Mouse (Mus musculus): Measurements from ENCODE around the gene Cc2d1a.

Gene Cc2d1a

DNA sequence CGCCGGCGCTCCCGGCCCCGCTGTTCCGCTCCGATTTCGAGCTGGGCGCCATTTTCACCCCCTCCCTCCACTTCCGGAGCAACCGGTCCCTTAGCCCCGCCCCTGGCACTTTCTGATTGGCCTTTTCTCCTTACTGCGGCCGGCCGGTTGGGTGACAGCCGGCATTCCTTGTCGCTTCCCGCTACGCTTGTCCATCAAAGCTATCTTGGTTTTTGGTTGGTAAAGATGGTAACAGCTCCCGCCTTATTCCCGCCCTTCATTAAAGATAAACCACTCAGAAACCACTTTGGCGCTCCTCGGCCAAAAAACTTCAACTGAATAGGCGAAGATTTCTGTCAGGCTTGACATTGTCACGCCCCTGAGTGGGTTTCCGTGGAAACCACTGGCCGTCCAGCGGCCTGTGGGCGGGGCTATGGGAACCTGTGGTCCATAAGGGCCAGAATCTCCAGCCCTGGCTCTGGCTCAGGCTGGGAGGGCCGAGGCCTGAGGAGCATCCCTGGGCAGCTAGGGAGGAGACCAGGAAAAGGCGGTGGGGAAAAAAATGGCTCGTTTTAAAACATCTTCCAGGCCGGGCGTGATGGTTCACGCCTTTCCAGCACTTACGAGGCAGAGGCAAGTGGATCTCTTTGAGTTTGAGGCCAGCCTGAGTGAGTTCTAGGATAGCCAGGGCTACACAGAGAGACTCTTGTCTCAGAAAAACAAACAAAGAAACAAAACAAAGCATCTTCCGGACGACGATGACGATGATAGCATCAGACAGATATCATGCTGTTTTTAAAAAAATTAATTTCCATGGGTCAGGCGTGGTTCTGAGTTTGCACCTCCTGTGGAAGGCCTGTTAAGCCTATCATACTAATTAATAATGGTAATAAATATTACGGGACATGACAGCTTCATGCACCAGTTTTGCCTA lies 42.8 kb downstream of the Cc2d1a start, which contains the start of gene Dcaf15:
TSS of gene Dcaf15 (minus strand) at position 72 of the 913 bp plus-strand sequence.
- DNase-seq (ENCODE audit: low read depth, low spot score) = peak; percentile 99

DNA sequence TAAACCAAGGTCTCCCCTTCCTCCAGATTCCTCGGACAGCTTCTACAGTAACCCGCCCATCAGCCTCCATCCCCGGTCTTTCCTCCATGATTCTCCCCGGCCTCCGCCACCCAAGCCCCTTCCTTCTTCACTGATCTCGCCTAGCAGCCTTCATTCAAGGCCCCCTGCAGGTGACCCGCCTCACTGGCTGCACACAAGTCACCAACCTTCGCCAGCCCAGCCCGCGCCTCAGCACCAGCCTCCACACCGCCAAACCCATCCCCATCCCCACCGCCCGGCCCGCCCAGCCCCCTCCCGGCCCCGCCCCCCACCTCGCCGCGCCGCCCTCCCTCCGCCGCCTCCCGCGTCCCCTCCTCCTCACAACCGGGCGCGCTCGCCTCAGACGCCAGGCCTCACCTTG lies 43.5 kb downstream of the Cc2d1a start:
- DNase-seq (ENCODE audit: low read depth, low spot score) = peak; percentile 86

DNA sequence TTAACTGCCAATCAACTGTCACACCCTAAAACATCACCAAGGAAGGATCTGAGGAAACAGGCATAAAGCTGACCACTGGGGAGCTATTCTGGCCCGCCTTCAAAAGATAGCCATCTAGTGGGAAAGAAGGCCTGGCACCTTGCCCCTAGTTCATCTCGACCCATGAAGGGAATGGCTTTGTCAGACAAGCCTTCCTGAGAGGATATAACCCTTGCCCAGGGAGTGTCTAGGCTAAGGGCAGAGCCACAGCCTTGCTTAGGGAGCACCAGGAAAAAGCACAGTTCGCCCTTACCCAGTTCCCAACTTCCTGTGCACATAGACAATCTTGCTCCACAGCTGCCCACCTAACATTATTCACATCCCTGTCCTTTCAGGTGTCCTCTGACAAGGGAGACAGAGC lies 44.1 kb downstream of the Cc2d1a start:
- DNase-seq (ENCODE audit: low read depth, low spot score) = no peak

DNA sequence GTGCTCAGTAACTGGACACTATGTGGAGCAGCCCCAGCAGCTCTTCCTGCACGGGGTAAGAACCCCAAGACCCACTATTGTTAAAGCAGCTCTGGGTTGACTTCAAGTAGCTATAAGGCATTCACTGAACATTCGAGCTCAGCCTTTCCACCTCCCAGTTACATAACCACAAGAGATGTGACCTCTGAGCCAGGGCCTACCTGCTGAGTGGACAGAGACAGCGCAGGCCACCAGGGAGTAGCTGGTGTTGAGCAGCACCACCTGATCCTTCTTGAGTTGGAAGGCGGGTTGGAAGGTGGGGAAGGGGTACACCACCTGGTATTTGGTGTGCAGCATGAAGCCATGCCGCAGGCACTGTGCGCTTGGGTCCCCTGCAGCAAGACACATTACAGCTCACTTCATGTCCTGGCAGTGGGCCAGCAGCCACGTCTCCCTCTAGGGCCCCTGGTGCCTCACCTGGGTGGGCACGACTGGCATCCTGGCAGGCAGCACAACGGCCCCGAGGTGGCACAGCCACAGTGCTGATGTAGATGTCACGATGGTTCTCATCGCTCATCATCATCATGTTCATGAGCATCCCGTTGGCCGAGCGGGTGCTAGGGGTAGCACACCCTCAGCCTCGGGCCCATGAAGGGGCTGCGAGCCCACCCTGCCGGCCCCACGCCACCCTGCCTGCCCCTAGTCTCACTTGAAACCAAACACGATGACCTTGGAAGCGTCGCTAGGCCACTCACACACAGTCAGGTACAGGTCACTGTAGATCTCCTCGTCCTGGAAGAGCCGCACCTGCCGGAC lies 46.1 kb downstream of the Cc2d1a start:
- no peak for DNase-seq (ENCODE audit: low read depth, low spot score)

DNA sequence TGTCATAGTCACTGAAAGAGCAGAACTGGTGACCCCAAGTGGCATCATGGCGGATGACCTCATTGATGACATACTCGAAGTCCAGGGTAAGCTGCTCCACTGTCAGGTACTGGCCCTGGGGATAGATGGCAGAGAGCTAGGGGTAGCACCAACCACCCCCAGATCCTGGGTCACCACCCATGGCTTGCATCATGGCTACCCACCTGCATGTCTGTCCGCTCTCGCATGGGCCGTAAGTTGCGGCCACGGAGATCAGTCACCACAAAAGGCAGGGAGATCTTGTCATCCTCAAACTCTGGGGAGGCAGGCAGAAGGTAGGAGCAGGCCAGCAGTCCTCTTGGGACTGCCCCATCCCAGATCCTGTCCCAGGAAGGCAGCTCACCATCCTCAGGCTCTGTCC lies 49.4 kb downstream of the Cc2d1a start:
- no peak for DNase-seq (ENCODE audit: low read depth, low spot score)

- DNase-seq (ENCODE audit: low read depth, low spot score) = no peak
Measured at GRCm38 (mm10) chr8:84096061-84096460, 51.7 kb downstream of the Cc2d1a start.

GRCm38 (mm10) chr8:84090585-84090984 lies 57.2 kb downstream of the Cc2d1a start:
- no peak for DNase-seq (ENCODE audit: low read depth, low spot score)

GRCm38 (mm10) chr8:84089277-84089676 lies 58.5 kb downstream of the Cc2d1a start:
- no peak for DNase-seq (ENCODE audit: low read depth, low spot score)

GRCm38 (mm10) chr8:84087821-84088220 lies 59.9 kb downstream of the Cc2d1a start:
- DNase-seq (ENCODE audit: low read depth, low spot score) = no peak

DNA sequence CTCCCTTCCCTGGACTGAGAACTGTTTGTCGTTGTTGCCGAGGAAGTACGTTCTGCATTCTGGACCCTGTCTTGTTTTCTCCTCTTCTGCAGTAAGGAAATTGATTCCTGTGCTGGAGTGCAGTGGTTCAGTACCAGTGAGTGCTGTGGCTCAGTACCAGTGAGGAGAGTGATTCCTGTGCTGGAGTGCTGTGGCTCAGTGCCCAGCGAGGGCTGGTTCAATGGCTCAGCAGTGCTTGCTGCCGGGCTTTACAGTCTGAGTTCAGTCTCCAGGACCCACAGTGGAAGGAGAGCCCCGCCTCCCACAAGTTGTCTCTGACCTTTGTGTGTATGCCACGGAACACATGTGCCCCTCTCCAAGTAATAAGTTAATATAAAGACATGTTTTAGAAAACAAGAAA lies 60.6 kb downstream of the Cc2d1a start:
- no peak for DNase-seq (ENCODE audit: low read depth, low spot score)

DNA sequence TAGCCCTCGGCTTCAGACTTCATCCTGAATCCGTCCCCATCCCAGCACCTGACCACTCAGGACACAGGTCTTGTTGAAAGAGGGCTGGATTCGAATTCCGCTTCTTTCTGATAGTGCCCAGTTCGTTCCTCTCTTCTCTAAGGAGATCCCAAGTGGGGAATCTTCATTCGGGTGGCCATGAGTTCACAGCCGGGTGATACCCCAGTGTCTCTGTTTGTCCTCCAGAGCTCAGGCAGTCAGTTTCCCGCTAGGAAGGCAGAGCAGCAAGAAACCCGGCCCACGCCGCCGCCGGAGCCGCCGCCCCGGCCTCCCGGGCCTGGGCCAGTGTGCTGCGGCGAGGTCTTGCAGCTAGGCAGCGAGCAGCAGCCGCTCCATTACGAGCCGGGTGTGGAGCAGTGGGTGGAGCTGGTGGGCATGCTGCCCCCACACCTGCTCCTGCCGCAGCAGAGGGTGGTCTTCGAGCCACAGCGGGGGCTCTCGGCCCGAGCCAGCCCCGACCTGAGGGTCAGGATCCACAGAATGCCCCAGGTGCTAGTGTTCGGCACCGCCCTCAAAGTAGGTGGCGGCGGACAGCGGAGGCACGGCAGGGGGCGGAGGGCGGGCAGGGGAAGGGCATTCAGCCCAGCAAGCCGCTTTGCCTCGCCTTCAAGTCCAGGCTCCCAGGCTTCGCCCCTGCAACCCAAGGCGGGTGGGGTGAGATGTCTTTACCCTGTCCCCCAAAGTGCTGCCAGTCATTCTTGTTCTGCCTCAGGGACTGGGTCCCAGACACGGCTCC lies 63.2 kb downstream of the Cc2d1a start:
- DNase-seq (ENCODE audit: low read depth, low spot score) = no peak

DNA sequence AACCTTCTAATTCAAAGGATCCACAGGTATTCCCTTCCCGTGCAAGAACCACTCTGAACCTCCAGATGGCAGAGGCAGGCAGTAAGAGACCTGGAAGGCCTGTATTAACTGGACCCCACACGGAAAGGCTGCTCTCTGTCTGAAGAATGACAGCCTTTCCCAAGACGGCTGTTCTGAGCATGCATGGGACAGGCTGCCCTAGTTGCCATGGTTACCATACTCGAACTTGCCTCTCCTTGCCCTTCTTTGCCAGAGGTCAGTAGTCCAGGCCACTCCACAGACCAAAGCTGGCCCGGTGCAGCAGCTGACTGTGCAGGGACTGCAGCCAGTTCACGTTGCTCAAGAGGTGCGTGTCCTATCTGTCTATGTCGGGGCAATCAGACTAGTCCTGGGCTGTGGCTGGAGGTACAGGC lies 63.9 kb downstream of the Cc2d1a start:
- DNase-seq (ENCODE audit: low read depth, low spot score) = no peak
